Mouse (Mus musculus) hindbrain, embryonic 10.5 days (tissue): ENCODE measurements around the gene Ell. TPM values are rescaled to one million over a fixed set of nuclear protein-coding genes. Genes with fewer than 3 reads are reported as not detected.

Experiments used
- DNase-seq: peaks from one replicate; pipeline ENCODE4 v3.0.0-alpha.2; 2017; ENCODE audit warnings: low spot score
- H3K27ac ChIP-seq: fragments of 300-500 bp; sonication (generic); 2 replicates; pipeline ENCODE4 v1.5.1; 2016; ENCODE audit warnings: mild to moderate bottlenecking, moderate library complexity
- H3K27me3 ChIP-seq: fragments of 300-500 bp; sonication (generic); 2 replicates; pipeline ENCODE4 v1.6.1; 2016; ENCODE audit warnings: mild to moderate bottlenecking; ENCODE audit not compliant: poor library complexity, insufficient read depth, severe bottlenecking
- H3K36me3 ChIP-seq: fragments of 300-500 bp; sonication (generic); 2 replicates; pipeline ENCODE4 v1.6.1; 2016; ENCODE audit warnings: mild to moderate bottlenecking, moderate library complexity
- H3K4me1 ChIP-seq: fragments of 300-500 bp; sonication (generic); replicated peaks from 2 replicates; pipeline ENCODE4 v1.6.1; 2016; ENCODE audit warnings: mild to moderate bottlenecking
- H3K4me3 ChIP-seq: fragments of 300-500 bp; sonication (generic); 2 replicates; pipeline ENCODE4 v1.5.1; 2016; ENCODE audit warnings: mild to moderate bottlenecking, moderate library complexity
- H3K9me3 ChIP-seq: fragments of 300-500 bp; sonication (generic); 2 replicates; pipeline ENCODE4 v1.6.1; 2016; ENCODE audit warnings: mild to moderate bottlenecking, moderate library complexity
- WGBS: fragments of 180-500 bp; shearing (Covaris S2); methylation state at CpG from one replicate; pipeline ENCODE4 v1.1.7; 2016; 5-methylcytosine and 5-hydroxymethylcytosine counted together
- polyA plus RNA-seq: library from polyadenylated mRNA; unstranded; fragments of >200 nt; fragmentation: Nextera tagmentation; extraction: Ambion mirVana; gene quantifications from 2 replicates; pipeline ENCODE4 v1.2.1, GENCODE M21; 2016

Gene Ell
- polyA plus RNA-seq, 1 experiment from 2014 or later: 22.4 TPM

- peaks cover 74% of the 10 kb centered on the region for H3K36me3 ChIP-seq
- peak overlapping the region; percentile 92; the same call in 1 of the 2 replicates for H3K4me3 ChIP-seq
- no peak overlapping the region for H3K27ac ChIP-seq
- 93% methylated on average over 2 of the region's 2 CpGs for WGBS
- peaks cover 33% of the 10 kb centered on the region for H3K4me1 ChIP-seq
- DNase-seq: no peak
- H3K9me3 ChIP-seq: no peaks in the 10 kb centered on the region
- H3K27me3 ChIP-seq: no peaks in the 10 kb centered on the region
Measured at GRCm38 (mm10) chr8:70511770-70512169, 27.5 kb upstream of the Ell start.

GRCm38 (mm10) chr8:70512253-70512903 is 26.9 kb upstream of the Ell start:
- Histone ChIP-seq H3K27me3 (no peaks in the 10 kb centered on the region), H3K4me1 (peaks cover 29% of the 10 kb centered on the region), H3K9me3 (no peaks in the 10 kb centered on the region), H3K27ac (no peak overlapping the region), H3K36me3 (peaks cover 71% of the 10 kb centered on the region), H3K4me3 (no peak overlapping the region)
- 93% methylated on average over 11 of the region's 11 CpGs for WGBS
- no peak for DNase-seq

GRCm38 (mm10) chr8:70513441-70513840 is 25.8 kb upstream of the Ell start:
- H3K27ac ChIP-seq: no peak overlapping the region
- 85% methylated on average over 2 of the region's 2 CpGs for WGBS
- H3K9me3 ChIP-seq: no peaks in the 10 kb centered on the region
- H3K4me3 ChIP-seq: no peak overlapping the region
- peaks cover 27% of the 10 kb centered on the region for H3K4me1 ChIP-seq
- H3K36me3 ChIP-seq: peaks cover 71% of the 10 kb centered on the region
- DNase-seq: no peak
- H3K27me3 ChIP-seq: no peaks in the 10 kb centered on the region

GRCm38 (mm10) chr8:70517940-70518643 is 21.2 kb upstream of the Ell start:
- H3K4me1 ChIP-seq: peaks cover 12% of the 10 kb centered on the region
- no peak overlapping the region for H3K4me3 ChIP-seq
- no peaks in the 10 kb centered on the region for H3K9me3 ChIP-seq
- no peak overlapping the region for H3K27ac ChIP-seq
- 82% methylated on average over 10 of the region's 10 CpGs for WGBS
- H3K27me3 ChIP-seq: no peaks in the 10 kb centered on the region
- peaks cover 63% of the 10 kb centered on the region for H3K36me3 ChIP-seq
- no peak for DNase-seq

GRCm38 (mm10) chr8:70519043-70519442 is 20.2 kb upstream of the Ell start:
- Histone ChIP-seq H3K4me1 (peaks cover 17% of the 10 kb centered on the region), H3K4me3 (no peak overlapping the region), H3K27ac (no peak overlapping the region), H3K27me3 (no peaks in the 10 kb centered on the region), H3K9me3 (no peaks in the 10 kb centered on the region), H3K36me3 (peaks cover 53% of the 10 kb centered on the region)
- 92% methylated on average over 6 of the region's 6 CpGs for WGBS
- DNase-seq: no peak

- no peak for DNase-seq
- Histone ChIP-seq H3K4me3 (0 out of 2 replicates have a peak overlapping the region, but pooled peaks have one; percentile 4), H3K36me3 (peaks cover 49% of the 10 kb centered on the region), H3K4me1 (peaks cover 17% of the 10 kb centered on the region), H3K27me3 (no peaks in the 10 kb centered on the region), H3K9me3 (no peaks in the 10 kb centered on the region), H3K27ac (no peak overlapping the region)
- 74% methylated on average over 2 of the region's 2 CpGs for WGBS
Measured at GRCm38 (mm10) chr8:70519606-70520005, 19.7 kb upstream of the Ell start.

GRCm38 (mm10) chr8:70522592-70523403 is 16.5 kb upstream of the Ell start:
- peaks cover 30% of the 10 kb centered on the region for H3K4me1 ChIP-seq
- DNase-seq: peak; percentile 95
- H3K36me3 ChIP-seq: peaks cover 22% of the 10 kb centered on the region
- H3K9me3 ChIP-seq: no peaks in the 10 kb centered on the region
- under 1% methylated on average over 51 of the region's 51 CpGs for WGBS
- H3K4me3 ChIP-seq: peak overlapping the region; percentile 68
- no peaks in the 10 kb centered on the region for H3K27me3 ChIP-seq
- peak overlapping the region; percentile 87 for H3K27ac ChIP-seq

DNA sequence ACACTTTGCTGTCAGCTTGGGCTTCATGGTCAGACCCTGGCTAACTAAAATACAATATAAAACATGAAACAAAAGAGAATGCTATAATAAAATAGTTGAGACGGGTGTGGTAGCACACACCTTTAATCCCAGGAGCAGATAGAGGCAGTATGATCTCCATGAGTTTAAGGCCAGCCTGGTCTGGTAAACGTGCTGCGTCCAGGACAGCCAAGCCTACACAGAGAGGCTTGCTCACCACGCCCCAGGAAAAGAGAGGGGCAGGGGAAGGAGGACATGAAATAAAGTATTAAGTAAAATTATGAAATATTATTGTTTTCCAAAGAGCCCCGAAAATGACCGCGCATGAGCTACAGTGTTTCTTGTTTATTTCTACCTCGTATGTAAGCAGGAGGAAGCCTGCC is 12.1 kb upstream of the Ell start:
- no peaks in the 10 kb centered on the region for H3K9me3 ChIP-seq
- H3K27ac ChIP-seq: peak overlapping the region; percentile 99
- H3K4me1 ChIP-seq: peaks cover 45% of the 10 kb centered on the region
- no peaks in the 10 kb centered on the region for H3K27me3 ChIP-seq
- 4% methylated on average over 8 of the region's 8 CpGs for WGBS
- no peak for DNase-seq
- peaks cover 29% of the 10 kb centered on the region for H3K36me3 ChIP-seq
- peak overlapping the region; percentile 87 for H3K4me3 ChIP-seq

DNA sequence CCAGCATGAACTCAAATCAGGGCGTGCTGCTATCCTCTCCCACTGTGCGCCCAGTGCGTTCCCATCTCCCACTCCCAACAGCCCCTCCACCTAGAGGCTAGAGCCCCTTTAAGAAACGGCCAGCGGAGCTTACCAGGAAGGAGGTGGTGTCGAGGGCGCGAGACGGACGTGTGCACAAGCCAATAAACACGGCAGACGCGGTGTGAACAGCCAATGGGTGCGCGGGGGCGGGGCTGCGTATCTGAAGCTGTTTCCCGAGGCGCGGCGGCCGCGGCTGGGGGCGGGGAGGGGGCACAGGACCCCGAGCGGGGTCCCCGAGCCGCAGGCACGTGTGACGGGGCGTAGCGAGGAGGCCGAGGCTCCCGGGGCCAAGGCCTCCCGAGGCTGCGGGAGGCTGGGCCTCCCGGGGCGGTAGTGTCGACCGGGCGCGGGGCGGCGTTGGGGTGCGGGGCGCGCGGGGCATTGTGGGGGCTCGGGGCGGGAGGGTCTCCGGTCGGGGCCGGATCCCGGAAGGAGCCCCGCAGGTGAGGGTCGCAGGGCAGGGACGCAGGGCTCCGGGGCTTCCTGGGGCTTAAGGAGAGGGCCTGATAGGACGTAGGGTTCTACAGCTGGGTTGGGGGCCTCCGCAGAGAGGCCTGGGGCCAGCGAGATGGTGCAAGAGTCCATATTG is 11.6 kb upstream of the Ell start, which contains the start of the genes Fkbp8 and Kxd1:
Gene Fkbp8, plus strand, starts transcription at position 213 of the 670 bp plus-strand sequence.
Gene Kxd1, minus strand, starts transcription at position 445 of the 670 bp plus-strand sequence.
- H3K4me1 ChIP-seq: peaks cover 41% of the 10 kb centered on the region
- peaks cover 35% of the 10 kb centered on the region for H3K36me3 ChIP-seq
- peak; percentile 98 for DNase-seq
- H3K4me3 ChIP-seq: peak within 1 kb of the TSS; percentile 87
- H3K27ac ChIP-seq: peak within 1 kb of the TSS; percentile 99
- no peaks in the 10 kb centered on the region for H3K9me3 ChIP-seq
- under 1% methylated on average over 61 of the region's 61 CpGs for WGBS
- H3K27me3 ChIP-seq: no peaks in the 10 kb centered on the region

DNA sequence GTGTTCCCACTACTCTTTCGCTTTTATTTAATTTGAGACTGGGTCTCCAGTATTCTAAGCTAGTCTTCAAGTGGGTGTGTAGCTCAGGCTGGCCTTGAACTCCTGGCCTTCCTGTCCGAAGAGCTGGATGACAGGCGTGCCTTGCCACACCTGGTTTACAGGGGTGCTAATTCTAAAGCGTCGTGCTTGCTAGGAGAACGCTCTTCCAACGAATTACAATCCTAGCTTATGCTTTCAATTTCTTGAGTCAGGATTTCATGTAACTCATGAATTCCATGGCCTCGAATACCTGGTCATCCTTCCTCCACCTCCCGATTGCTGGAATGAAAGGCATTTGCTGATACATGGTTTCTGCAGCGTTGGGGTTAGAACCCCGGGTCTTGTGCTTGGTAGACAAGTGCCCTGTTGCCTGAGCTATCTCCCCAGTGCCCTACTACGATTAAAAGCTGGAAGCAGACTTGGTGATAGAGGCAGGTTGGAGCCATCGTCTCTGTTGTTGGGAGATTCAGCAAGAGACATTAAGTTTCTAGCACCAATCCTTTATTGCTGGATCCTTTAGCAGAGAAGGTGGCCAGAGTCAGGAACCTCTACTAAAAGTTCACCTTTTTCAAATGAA is 11.0 kb upstream of the Ell start:
- no peaks in the 10 kb centered on the region for H3K27me3 ChIP-seq
- H3K4me3 ChIP-seq: peak overlapping the region; percentile 87
- no peaks in the 10 kb centered on the region for H3K9me3 ChIP-seq
- H3K4me1 ChIP-seq: peaks cover 39% of the 10 kb centered on the region
- H3K36me3 ChIP-seq: peaks cover 41% of the 10 kb centered on the region
- H3K27ac ChIP-seq: peak overlapping the region; percentile 99
- WGBS: 38% methylated on average over 13 of the region's 13 CpGs
- DNase-seq: no peak

DNA sequence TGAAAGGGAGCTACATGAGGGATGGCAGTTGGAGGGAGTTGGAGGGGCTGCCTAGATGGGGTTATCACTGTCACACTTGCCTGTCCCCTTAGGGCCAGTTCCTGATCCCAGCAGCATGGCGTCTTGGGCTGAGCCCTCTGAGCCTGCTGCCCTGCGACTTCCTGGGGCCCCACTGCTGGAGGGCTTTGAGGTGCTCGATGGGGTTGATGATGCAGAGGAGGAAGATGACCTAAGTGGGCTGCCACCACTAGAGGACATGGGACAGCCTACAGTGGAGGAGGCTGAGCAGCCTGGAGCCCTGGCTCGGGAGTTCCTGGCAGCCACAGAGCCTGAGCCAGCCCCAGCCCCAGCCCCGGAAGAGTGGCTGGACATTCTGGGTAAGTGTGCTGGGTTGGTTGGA is 10.0 kb upstream of the Ell start:
- H3K36me3 ChIP-seq: peaks cover 51% of the 10 kb centered on the region

GRCm38 (mm10) chr8:70529741-70530161 is 9.5 kb upstream of the Ell start:
- 95% methylated on average over 3 of the region's 3 CpGs for WGBS
- Histone ChIP-seq H3K27me3 (no peaks in the 10 kb centered on the region), H3K36me3 (peaks cover 56% of the 10 kb centered on the region), H3K4me3 (no peak overlapping the region), H3K9me3 (no peaks in the 10 kb centered on the region), H3K27ac (no peak overlapping the region), H3K4me1 (peaks cover 35% of the 10 kb centered on the region)
- no peak for DNase-seq

More for the DNA sequence above, 10.0 kb upstream of the Ell start:
- Histone ChIP-seq H3K9me3 (no peaks in the 10 kb centered on the region), H3K27ac (no peak overlapping the region), H3K4me1 (peaks cover 35% of the 10 kb centered on the region), H3K27me3 (no peaks in the 10 kb centered on the region), H3K4me3 (peak overlapping the region; percentile 19; the same call in 1 of the 2 replicates)
- 89% methylated on average over 5 of the region's 5 CpGs for WGBS
- DNase-seq: no peak
